Mouse (Mus musculus): ENCODE measurements around the gene Shisa8. TPM values are rescaled to one million over a fixed set of nuclear protein-coding genes. Genes with fewer than 3 reads are reported as not detected.

Gene Shisa8
- total RNA-seq, 1 experiment from 2014 or later, result 0.58 TPM

GRCm38 (mm10) chr15:82163356-82164060, 49.1 kb downstream of the Shisa8 start:
- peak; percentile 21; the same call in 1 of the 2 replicates for ATAC-seq (ENCODE audit: extremely low read depth, insufficient number of reproducible peaks, low FRiP score, poor library complexity, severe bottlenecking)

- no peak for ATAC-seq (ENCODE audit: extremely low read depth, insufficient number of reproducible peaks, low FRiP score, poor library complexity, severe bottlenecking)
Observed at GRCm38 (mm10) chr15:82161965-82162600, 50.5 kb downstream of the Shisa8 start.

DNA sequence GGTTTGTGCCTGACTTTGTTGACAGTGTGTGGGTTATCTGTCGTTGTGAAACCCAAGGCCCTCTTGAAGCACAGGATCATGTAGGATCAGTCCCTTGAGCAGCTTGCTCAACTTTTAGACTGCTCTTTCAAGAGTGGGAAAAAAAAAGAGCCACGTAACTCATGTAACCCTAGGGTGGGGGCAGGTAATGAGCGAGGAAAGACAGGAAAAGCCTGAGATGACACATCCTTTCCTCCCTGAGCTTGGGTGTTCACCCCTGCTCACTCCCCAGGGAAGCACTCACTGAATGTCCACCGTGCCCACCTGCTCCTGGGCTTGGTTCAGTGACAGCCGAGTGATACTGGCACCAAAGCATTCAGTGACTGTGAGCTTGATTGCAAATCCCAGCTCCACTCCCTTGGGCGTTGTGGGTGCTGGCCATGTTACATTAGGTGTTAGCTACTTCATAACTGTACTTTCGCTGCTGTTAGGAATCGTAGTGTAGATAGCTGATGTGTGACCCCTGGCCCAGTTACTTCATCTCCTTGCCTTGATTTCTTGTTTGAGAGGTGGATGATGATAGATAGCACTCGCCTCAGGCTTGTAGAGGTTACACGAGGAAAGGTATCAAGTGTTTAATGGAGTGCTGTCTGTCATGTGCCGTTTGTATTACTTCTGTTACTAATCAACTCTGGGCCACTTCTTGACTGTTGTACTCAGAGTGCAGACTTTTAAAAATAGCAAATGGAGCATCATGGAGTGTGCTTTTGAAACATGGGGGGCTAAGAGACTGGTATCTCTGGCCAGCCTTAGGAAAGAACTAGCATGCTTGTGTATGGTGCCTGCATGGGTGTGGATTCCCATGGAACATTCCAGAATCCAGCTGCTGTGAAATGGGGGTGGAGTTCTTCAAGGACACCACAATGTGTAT, 51.6 kb downstream of the Shisa8 start:
- no peak for ATAC-seq (ENCODE audit: extremely low read depth, insufficient number of reproducible peaks, low FRiP score, poor library complexity, severe bottlenecking)

- no peak for ATAC-seq (ENCODE audit: extremely low read depth, insufficient number of reproducible peaks, low FRiP score, poor library complexity, severe bottlenecking)
Observed at GRCm38 (mm10) chr15:82159471-82159870, 53.1 kb downstream of the Shisa8 start.

- ATAC-seq (ENCODE audit: extremely low read depth, insufficient number of reproducible peaks, low FRiP score, poor library complexity, severe bottlenecking), result no peak
Observed at GRCm38 (mm10) chr15:82158243-82159035, 54.2 kb downstream of the Shisa8 start.

DNA sequence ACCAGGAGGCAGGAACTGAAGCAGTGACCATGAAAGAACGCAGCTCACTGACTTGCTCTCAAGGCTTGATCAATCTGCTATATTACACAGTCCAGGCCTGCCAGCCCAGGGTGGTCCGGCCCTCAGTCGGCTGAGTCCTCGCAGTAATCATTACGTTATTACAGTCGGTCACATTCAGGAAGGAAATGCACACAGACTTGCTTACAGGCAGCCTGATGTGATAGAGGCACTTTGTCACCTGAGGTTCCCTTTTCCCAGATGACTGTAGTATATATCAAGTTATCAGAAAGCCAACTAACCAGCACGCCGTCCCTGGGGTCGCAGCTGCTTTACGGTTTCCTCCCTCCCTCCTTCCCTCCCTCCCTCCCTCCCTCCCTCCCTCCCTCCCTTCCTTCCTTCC, 55.7 kb downstream of the Shisa8 start:
- ATAC-seq (ENCODE audit: extremely low read depth, insufficient number of reproducible peaks, low FRiP score, poor library complexity, severe bottlenecking), result peak; percentile 13; the same call in 1 of the 2 replicates

GRCm38 (mm10) chr15:82156298-82156697, 56.3 kb downstream of the Shisa8 start:
- no peak for ATAC-seq (ENCODE audit: extremely low read depth, insufficient number of reproducible peaks, low FRiP score, poor library complexity, severe bottlenecking)

Other genes with a start within 250 kb of the Shisa8 start
- not detected in 2 replicates for gene 1700029P11Rik, start 232.3 kb downstream of the Shisa8 start, total RNA-seq (2017)
- 33.9 and 49.0 TPM in 2 replicates for gene Xrcc6, start 225.0 kb downstream of the Shisa8 start, total RNA-seq (2017)
- 7.3 and 7.7 TPM in 2 replicates for gene Desi1, start 179.0 kb downstream of the Shisa8 start, total RNA-seq (2017)
- 74.5 and 74.8 TPM in 2 replicates for gene Snu13, start 165.2 kb downstream of the Shisa8 start, total RNA-seq (2017)
- not detected in 2 replicates for gene 4930407I10Rik, start 153.7 kb downstream of the Shisa8 start, total RNA-seq (2017)
- not detected in 2 replicates for gene Mei1, start 142.8 kb downstream of the Shisa8 start, total RNA-seq (2017)
- gene Ccdc134, start 84.9 kb downstream of the Shisa8 start, total RNA-seq (2017), result 35.9 and 37.9 TPM in 2 replicates
- gene Srebf2, start 65.6 kb downstream of the Shisa8 start, total RNA-seq (2017), result 71.5 and 74.5 TPM in 2 replicates
- 157 and 160 TPM in 2 replicates for gene Tnfrsf13c, start 11.6 kb upstream of the Shisa8 start, total RNA-seq (2017)
- not detected in 2 replicates for gene Cenpm, start 31.9 kb upstream of the Shisa8 start, total RNA-seq (2017)
- gene 1500009C09Rik, start 39.6 kb upstream of the Shisa8 start, total RNA-seq (2017), result not detected in 2 replicates
- not detected in 2 replicates for gene Sept3, start 62.1 kb upstream of the Shisa8 start, total RNA-seq (2017)
- gene Wbp2nl, start 86.1 kb upstream of the Shisa8 start, total RNA-seq (2017), result not detected in 2 replicates
- 32.2 and 40.0 TPM in 2 replicates for gene Naga, start 126.1 kb upstream of the Shisa8 start, total RNA-seq (2017)
- gene Pheta2, start 126.1 kb upstream of the Shisa8 start, total RNA-seq (2017), result 0.35 and 0.37 TPM in 2 replicates
- gene Smdt1, start 126.1 kb upstream of the Shisa8 start, total RNA-seq (2017), result 34.0 and 36.1 TPM in 2 replicates
- gene Ndufa6, start 141.5 kb upstream of the Shisa8 start, total RNA-seq (2017), result 119 and 121 TPM in 2 replicates
- 2.2 and 4.7 TPM in 2 replicates for gene Cyp2d22, start 167.4 kb upstream of the Shisa8 start, total RNA-seq (2017)
- not detected in 2 replicates for gene Cyp2d11, start 181.2 kb upstream of the Shisa8 start, total RNA-seq (2017)
- not detected in 2 replicates for gene Cyp2d10, start 194.4 kb upstream of the Shisa8 start, total RNA-seq (2017)
- not detected in 2 replicates for gene Cyp2d9, start 220.6 kb upstream of the Shisa8 start, total RNA-seq (2017)